ENCODE assay signal across 9 mouse cellular contexts in the genomic region with DNA sequence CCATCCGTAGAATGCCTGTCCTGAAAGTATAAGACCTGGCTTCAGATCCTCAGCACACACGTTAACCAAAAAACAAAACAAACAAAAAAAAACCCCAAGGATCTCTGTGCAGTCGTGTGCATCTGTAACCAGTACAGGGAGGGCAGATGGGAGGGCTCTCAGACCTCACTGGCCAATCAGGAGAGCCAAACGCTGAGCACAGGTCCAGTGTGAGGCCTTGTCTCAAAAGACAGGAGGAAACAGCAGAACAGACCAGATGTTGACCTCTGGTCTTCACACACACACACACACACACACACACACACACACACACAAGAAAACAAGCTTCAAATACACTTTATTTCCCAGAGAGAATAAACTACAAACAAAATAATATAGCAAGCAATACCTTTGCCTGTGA. TPM values are rescaled to one million over a fixed set of nuclear protein-coding genes. Genes with fewer than 3 reads are reported as not detected.
A peak's percentile ranks its signal among the peaks of the same experiment; 100 is the strongest.
DNase-seq lines count a peak whose midpoint lies in the region; ATAC-seq and TF ChIP-seq lines count a peak whose summit lies in the region.
"Had no signal": no experiment of that assay in that cellular context is flagged by ENCODE, and none has a peak within 500 bp of the region (broad histone marks: within the 10 kb centered on the region; RNA-seq: fewer than 3 reads in every experiment).

No protein-coding gene starts in this region.

- H3K9me3 ChIP-seq in ES-E14 (ENCODE audit: control insufficient read depth, insufficient read depth, low read depth, low read length) = no peaks in the 10 kb centered on the region
- no peaks in the 10 kb centered on the region for H3K9me3 ChIP-seq in embryonic facial prominence, embryonic 13.5 days
- H3K9me3 ChIP-seq in liver, embryonic 14.5 days (ENCODE audit: control insufficient read depth, low read length) = no peaks in the 10 kb centered on the region
- no peaks in the 10 kb centered on the region for H3K9me3 ChIP-seq in hindbrain, embryonic 16.5 days (ENCODE audit: control insufficient read depth, low read length)
- H3K9me3 ChIP-seq in forebrain, embryonic 12.5 days = no peaks in the 10 kb centered on the region
- H3K9me3 ChIP-seq: heart, embryonic 15.5 days had no signal

- no peak overlapping the region for H3K9ac ChIP-seq in ES-E14 (ENCODE audit: insufficient read depth, low read depth, low read length, poor library complexity, severe bottlenecking)
- 0 out of 2 replicates have a peak overlapping the region, but pooled peaks have one; percentile 8 for H3K9ac ChIP-seq in embryonic facial prominence, embryonic 13.5 days
- H3K9ac ChIP-seq in liver, embryonic 14.5 days (replicated peaks) = no peak overlapping the region
- H3K9ac ChIP-seq in hindbrain, embryonic 16.5 days (ENCODE audit: low read depth, low read length) = no peak overlapping the region
- H3K9ac ChIP-seq in forebrain, embryonic 12.5 days = no peak overlapping the region
- H3K9ac ChIP-seq: heart, embryonic 15.5 days had no signal

- peaks cover 0 to 6% of the 10 kb centered on the region in 2 experiments; a peak in 1 of 4 replicates for H3K4me1 ChIP-seq in ES-E14 (ENCODE audit: control insufficient read depth in 2 of 2, insufficient read depth in 2 of 2, low read length in 2 of 2, poor library complexity in 1 of 2)
- peaks cover under 1% of the 10 kb centered on the region; the same call in 1 of the 2 replicates for H3K4me1 ChIP-seq in embryonic facial prominence, embryonic 13.5 days
- H3K4me1 ChIP-seq in liver, embryonic 14.5 days (replicated peaks; ENCODE audit: control insufficient read depth in 2 of 2, insufficient read depth in 2 of 2, low read length in 1 of 2) = peaks cover 3 to 17% of the 10 kb centered on the region in 2 experiments
- peaks cover under 1% of the 10 kb centered on the region for H3K4me1 ChIP-seq in hindbrain, embryonic 16.5 days (ENCODE audit: control insufficient read depth, insufficient read depth, low read depth, low read length)
- peaks cover 5% of the 10 kb centered on the region for H3K4me1 ChIP-seq in forebrain, embryonic 12.5 days

- H3K27ac ChIP-seq in ES-E14 (ENCODE audit: insufficient read depth, low read depth, low read length, poor library complexity, severe bottlenecking) = no peak overlapping the region
- peak overlapping the region; percentile 23; the same call in 1 of the 2 replicates for H3K27ac ChIP-seq in embryonic facial prominence, embryonic 13.5 days
- H3K27ac ChIP-seq in liver, embryonic 14.5 days = no peak overlapping the region
- H3K27ac ChIP-seq in hindbrain, embryonic 16.5 days (ENCODE audit: low read depth, low read length) = no peak overlapping the region
- no peak overlapping the region for H3K27ac ChIP-seq in forebrain, embryonic 12.5 days
- H3K27ac ChIP-seq: heart, embryonic 15.5 days had no signal

- in situ Hi-C loops in ES-E14 (cut with MboI; ENCODE audit: low sequenced_read_pairs in 2 of 2, unreplicated experiment in 2 of 2) = no loop called here

- no peaks in the 10 kb centered on the region for H3K27me3 ChIP-seq in embryonic facial prominence, embryonic 13.5 days
- H3K27me3 ChIP-seq in liver, embryonic 14.5 days (ENCODE audit: control insufficient read depth, insufficient read depth, low read length) = no peaks in the 10 kb centered on the region
- no peaks in the 10 kb centered on the region for H3K27me3 ChIP-seq in hindbrain, embryonic 16.5 days (replicated peaks; ENCODE audit: control insufficient read depth, insufficient read depth, low read length)
- H3K27me3 ChIP-seq in forebrain, embryonic 12.5 days = no peaks in the 10 kb centered on the region
- H3K27me3 ChIP-seq: heart, embryonic 15.5 days had no signal

- DNase-seq in heart, postnatal 4 days = peak; percentile 38
- DNase-seq in heart, adult 9 months (ENCODE audit: low spot score in 2 of 2) = no peak
- peak; percentile 21 for DNase-seq in ES-E14 (ENCODE audit: low read depth, low spot score)
- peak; percentile 46 to 52 (median 47) for DNase-seq in liver, embryonic 14.5 days (ENCODE audit: low read depth in 3 of 3, low spot score in 3 of 3)
- DNase-seq in cerebellum, postnatal 4 days (ENCODE audit: low spot score in 2 of 2) = no peak

- no peak for TF ChIP-seq CTCF in liver, embryonic 14.5 days (IDR thresholded peaks at IDR 0.05; ENCODE audit: low read depth)

- H3K4me2 ChIP-seq in embryonic facial prominence, embryonic 13.5 days = peak overlapping the region; percentile 26; the same call in 1 of the 2 replicates
- H3K4me2 ChIP-seq in liver, embryonic 14.5 days (ENCODE audit: low read depth) = no peak overlapping the region
- H3K4me2 ChIP-seq in hindbrain, embryonic 16.5 days (ENCODE audit: low read length) = no peak overlapping the region
- no peak overlapping the region for H3K4me2 ChIP-seq in forebrain, embryonic 12.5 days
- H3K4me2 ChIP-seq: heart, embryonic 15.5 days had no signal

- H3K36me3 ChIP-seq in ES-E14 (ENCODE audit: control insufficient read depth, insufficient read depth, low read length, poor library complexity, severe bottlenecking) = no peaks in the 10 kb centered on the region
- H3K36me3 ChIP-seq in embryonic facial prominence, embryonic 13.5 days = no peaks in the 10 kb centered on the region
- no peaks in the 10 kb centered on the region for H3K36me3 ChIP-seq in liver, embryonic 14.5 days (replicated peaks; ENCODE audit: control insufficient read depth, insufficient read depth, low read depth)
- no peaks in the 10 kb centered on the region for H3K36me3 ChIP-seq in hindbrain, embryonic 16.5 days (ENCODE audit: control insufficient read depth, insufficient read depth, low read length)
- no peaks in the 10 kb centered on the region for H3K36me3 ChIP-seq in forebrain, embryonic 12.5 days (replicated peaks)
- H3K36me3 ChIP-seq: heart, embryonic 15.5 days had no signal

- ATAC-seq in embryonic facial prominence, embryonic 13.5 days (ENCODE audit: insufficient number of reproducible peaks, insufficient read depth, low FRiP score, low TSS enrichment, low read depth) = no peak
- ATAC-seq in liver, embryonic 14.5 days (ENCODE audit: insufficient read depth) = no peak
- no peak for ATAC-seq in hindbrain, embryonic 16.5 days
- no peak for ATAC-seq in forebrain, embryonic 12.5 days (ENCODE audit: low FRiP score)

- no peak overlapping the region for H3K4me3 ChIP-seq in ES-E14 (ENCODE audit: insufficient read depth in 1 of 2, low read depth in 1 of 2, low read length in 2 of 2, poor library complexity in 1 of 2, severe bottlenecking in 1 of 2)
- no peak overlapping the region; the same call in 1 of the 2 replicates for H3K4me3 ChIP-seq in embryonic facial prominence, embryonic 13.5 days
- H3K4me3 ChIP-seq in liver, embryonic 14.5 days (ENCODE audit: insufficient read depth in 1 of 2, low read depth in 2 of 2, low read length in 2 of 2) = no peak overlapping the region
- H3K4me3 ChIP-seq in hindbrain, embryonic 16.5 days (ENCODE audit: low read length) = no peak overlapping the region
- H3K4me3 ChIP-seq in forebrain, embryonic 12.5 days (replicated peaks) = no peak overlapping the region
- H3K4me3 ChIP-seq: heart, embryonic 15.5 days had no signal

- no peak for TF ChIP-seq EP300 in liver, embryonic 14.5 days (IDR thresholded peaks at IDR 0.05; ENCODE audit: low read depth)

- 13% methylated on average over 4 of the region's 4 CpGs for WGBS in embryonic facial prominence, embryonic 13.5 days
- 31% methylated on average over 4 of the region's 4 CpGs for WGBS in liver, embryonic 14.5 days (ENCODE audit: insufficient replicate concordance)
- 17% methylated on average over 4 of the region's 4 CpGs for WGBS in hindbrain, embryonic 16.5 days
- whole genome bisulfite sequencing in forebrain, embryonic 12.5 days = 21% methylated on average over 4 of the region's 4 CpGs

TF ChIP-seq in ES-E14, 5 proteins besides CTCF, POLR2A, EP300 and RAD21:
- TF ChIP-seq HCFC1 (IDR thresholded peaks at IDR 0.05; ENCODE audit: borderline replicate concordance, insufficient read depth, low read length) = no peak
- TF ChIP-seq ZNF384 (IDR thresholded peaks at IDR 0.05; ENCODE audit: low read depth, low read length) = no peak
- no peak for TF ChIP-seq MAFK (IDR thresholded peaks at IDR 0.05; ENCODE audit: insufficient read depth, low read depth, low read length)
- TF ChIP-seq CHD2 (IDR thresholded peaks at IDR 0.05; ENCODE audit: low read depth, low read length) = no peak
- TF ChIP-seq ZC3H11A (IDR thresholded peaks at IDR 0.05; ENCODE audit: borderline replicate concordance, low read depth, low read length) = no peak

RNA-seq across cellular contexts. Expression of a gene that starts 3.4 kb away (rescaled TPM):
- 10 to 100 TPM; 35.1 to 39.1 TPM for total RNA-seq in heart, postnatal 4 days (2021)
- total RNA-seq in ES-E14 (2012; rRNA removed) = 12.8 and 16.6 TPM in 2 replicates
- polyA plus RNA-seq in embryonic facial prominence, embryonic 13.5 days (2015; fragmentation: Nextera tagmentation; extraction: Ambion mirVana) = 14.3 and 15.0 TPM in 2 replicates
- polyA plus RNA-seq in liver, embryonic 14.5 days (2012; rRNA removed) = 3.8 and 6.8 TPM in 2 replicates
- polyA plus RNA-seq in liver, embryonic 14.5 days (2014; fragmentation: Nextera tagmentation; extraction: Ambion mirVana) = 5.0 and 5.8 TPM in 2 replicates
- polyA plus RNA-seq in hindbrain, embryonic 16.5 days (2015; fragmentation: Nextera tagmentation; extraction: Ambion mirVana) = 14.5 and 15.5 TPM in 2 replicates
- 27.4 and 28.3 TPM in 2 replicates for polyA plus RNA-seq in forebrain, embryonic 12.5 days (2016; fragmentation: Nextera tagmentation; extraction: Ambion mirVana)

Comparison
In these comparisons a context has a peak if more than half of its experiments do, and no peak if none do; other contexts are left out.
1. DNase-seq: peak in heart, postnatal 4 days (single experiment), ES-E14 (single experiment) and liver, embryonic 14.5 days (3 of 3); none in heart, adult 9 months (0 of 2) and cerebellum, postnatal 4 days (0 of 2).